Mouse (Mus musculus) lung, embryonic 15.5 days (tissue): Measurements from ENCODE around the gene Tgfb1. TPM values are rescaled to one million over a fixed set of nuclear protein-coding genes. Genes with fewer than 3 reads are reported as not detected.

ENCODE experiments used
- ATAC-seq: fragments of 200-750 bp; cut with Nextera tagmentation; 2 replicates; pipeline ENCODE4 v1.8.0; 2017; ENCODE audit warnings: moderate number of reproducible peaks, borderline replicate concordance; ENCODE audit not compliant: low FRiP score, low TSS enrichment; ENCODE audit errors: extremely low read depth
- H3K27ac ChIP-seq: fragments of 300-500 bp; sonication (generic); 2 replicates; pipeline ENCODE4 v1.5.1; 2015; ENCODE audit warnings: moderate library complexity, mild to moderate bottlenecking, inconsistent platforms
- H3K27me3 ChIP-seq: fragments of 300-500 bp; sonication (generic); 2 replicates; pipeline ENCODE4 v1.6.1; 2015; ENCODE audit warnings: inconsistent platforms
- H3K36me3 ChIP-seq: fragments of 300-500 bp; sonication (generic); 2 replicates; pipeline ENCODE4 v1.6.1; 2015; ENCODE audit warnings: inconsistent platforms
- H3K4me1 ChIP-seq: fragments of 300-500 bp; sonication (generic); 2 replicates; pipeline ENCODE4 v1.6.1; 2015; ENCODE audit warnings: inconsistent platforms
- H3K4me2 ChIP-seq: fragments of 300-500 bp; sonication (generic); 2 replicates; pipeline ENCODE4 v1.6.1; 2015; ENCODE audit warnings: inconsistent platforms, mild to moderate bottlenecking, moderate library complexity
- H3K4me3 ChIP-seq: fragments of 300-500 bp; sonication (generic); 2 replicates; pipeline ENCODE4 v1.5.1; 2015; ENCODE audit warnings: mild to moderate bottlenecking, inconsistent platforms
- H3K9ac ChIP-seq: fragments of 300-500 bp; sonication (generic); 2 replicates; pipeline ENCODE4 v1.6.1; 2015; ENCODE audit warnings: inconsistent platforms
- H3K9me3 ChIP-seq: fragments of 300-500 bp; sonication (generic); 2 replicates; pipeline ENCODE4 v1.6.1; 2016; ENCODE audit warnings: inconsistent platforms
- WGBS: fragments of 180-500 bp; shearing (Covaris S2); methylation state at CpG from one replicate; pipeline ENCODE4 v1.1.7; 2015; 5-methylcytosine and 5-hydroxymethylcytosine counted together
- polyA plus RNA-seq: library from polyadenylated mRNA; unstranded; fragments of >200 nt; fragmentation: Nextera tagmentation; extraction: Ambion mirVana; gene quantifications from 2 replicates; pipeline ENCODE4 v1.2.1, GENCODE M21; 2015

Gene Tgfb1
- polyA plus RNA-seq, 1 experiment from 2014 or later = 3.5 TPM

DNA sequence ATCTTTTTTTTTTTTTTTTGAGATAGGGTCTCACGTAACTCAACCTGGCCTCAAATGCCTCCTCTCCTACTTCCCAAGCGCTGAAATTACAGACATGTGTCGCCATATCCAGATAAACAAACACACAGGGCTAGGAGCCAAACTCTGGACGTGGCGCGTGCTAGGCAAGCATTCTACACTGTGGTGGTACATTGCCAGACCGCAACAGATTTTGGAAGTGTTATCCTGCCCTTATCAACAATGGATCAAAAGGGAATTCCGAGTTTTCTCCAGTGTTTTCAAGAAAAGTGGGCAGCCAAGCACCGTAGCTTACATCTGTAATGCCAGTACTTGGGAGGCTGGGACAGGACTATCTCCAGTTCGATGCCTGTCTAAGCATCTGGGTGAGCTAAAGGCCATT, 29.0 kb upstream of the Tgfb1 start:
- Histone ChIP-seq H3K36me3 (no peaks in the 10 kb centered on the region), H3K9me3 (no peaks in the 10 kb centered on the region), H3K4me1 (peaks cover 23% of the 10 kb centered on the region), H3K9ac (peak overlapping the region; percentile 74), H3K4me2 (peak overlapping the region; percentile 77), H3K27ac (no peak overlapping the region), H3K4me3 (peak overlapping the region; percentile 79), H3K27me3 (no peaks in the 10 kb centered on the region)
- ATAC-seq = no peak
- WGBS = 20% methylated on average over 10 of the region's 10 CpGs

DNA sequence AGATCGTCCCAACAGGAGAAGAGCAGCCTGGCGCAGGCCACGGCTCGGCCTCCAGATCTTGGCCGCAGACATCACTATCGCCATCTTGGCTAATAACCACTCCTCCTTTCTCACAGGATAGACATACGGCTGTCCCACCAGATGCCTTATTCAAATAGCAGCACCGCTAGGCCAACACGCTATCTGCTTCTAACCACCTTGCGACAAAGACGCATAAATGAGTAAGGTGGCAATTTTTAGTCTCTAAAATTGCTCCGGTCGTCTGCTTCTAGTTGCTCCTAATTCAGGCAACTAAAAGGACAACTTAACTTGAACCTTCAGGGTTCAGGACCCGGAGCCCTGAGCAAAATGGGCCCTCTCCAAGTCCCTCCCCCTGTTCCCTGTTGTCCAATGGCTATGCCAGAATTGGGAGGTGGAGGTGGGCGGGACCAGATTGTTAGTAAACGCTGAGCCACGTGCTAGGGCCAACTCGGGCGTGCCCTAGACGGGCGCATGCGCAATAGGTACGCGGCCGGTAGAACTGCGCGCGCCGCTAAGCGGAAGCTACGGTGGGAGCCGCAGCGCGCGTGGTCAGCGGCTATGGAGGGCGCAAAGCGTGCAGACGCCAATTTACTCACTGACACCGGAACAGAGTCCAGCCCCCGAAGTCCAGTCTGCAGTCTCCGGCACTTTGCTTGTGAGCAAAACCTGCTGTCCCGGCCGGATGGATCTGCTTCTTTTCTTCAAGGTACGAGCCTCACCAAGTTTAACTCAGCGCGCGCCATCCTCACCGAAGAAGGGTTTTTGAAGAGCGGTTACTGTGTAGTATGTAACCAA, 27.9 kb upstream of the Tgfb1 start, which contains the start of the genes Bckdha and Exosc5:
Gene Bckdha, minus strand, starts transcription at position 325 of the 816 bp plus-strand sequence.
Gene Exosc5, plus strand, starts transcription at position 508 of the 816 bp plus-strand sequence.
- no peaks in the 10 kb centered on the region for H3K27me3 ChIP-seq
- ATAC-seq = peak; percentile 98
- peak within 1 kb of the TSS; percentile 79 for H3K4me3 ChIP-seq
- peaks cover 6% of the 10 kb centered on the region; the same call in 1 of the 2 replicates for H3K36me3 ChIP-seq
- H3K4me1 ChIP-seq = peaks cover 23% of the 10 kb centered on the region
- peak within 1 kb of the TSS; percentile 77 for H3K4me2 ChIP-seq
- peak within 1 kb of the TSS; percentile 74 for H3K9ac ChIP-seq
- H3K9me3 ChIP-seq = no peaks in the 10 kb centered on the region
- peak within 1 kb of the TSS; percentile 65 for H3K27ac ChIP-seq
- under 1% methylated on average over 50 of the region's 50 CpGs for WGBS

DNA sequence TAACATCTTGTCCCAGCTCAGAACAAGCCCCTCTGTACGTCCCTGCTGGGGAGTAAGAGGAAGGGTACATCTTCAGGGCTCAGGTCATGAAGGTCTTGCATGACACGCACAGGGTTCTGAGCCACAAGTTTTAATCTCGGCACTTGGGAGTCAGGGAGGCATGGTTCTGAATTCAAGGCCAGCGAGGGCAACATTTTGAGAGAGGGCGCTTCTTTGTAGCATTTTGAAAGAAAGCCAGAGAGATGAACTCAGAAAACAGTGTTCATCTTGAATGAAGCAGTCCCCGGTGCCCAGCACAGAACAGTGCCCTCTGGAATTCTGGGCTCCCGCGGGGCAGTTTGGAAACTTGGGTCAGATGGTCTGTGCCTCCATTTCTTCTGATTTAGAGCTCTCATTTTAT, 20.4 kb upstream of the Tgfb1 start:
- no peaks in the 10 kb centered on the region for H3K27me3 ChIP-seq
- H3K4me1 ChIP-seq = no peaks in the 10 kb centered on the region
- no peak overlapping the region for H3K9ac ChIP-seq
- no peaks in the 10 kb centered on the region for H3K9me3 ChIP-seq
- no peak overlapping the region for H3K27ac ChIP-seq
- H3K4me3 ChIP-seq = no peak overlapping the region
- no peak overlapping the region for H3K4me2 ChIP-seq
- no peak for ATAC-seq
- peaks cover 44% of the 10 kb centered on the region for H3K36me3 ChIP-seq
- WGBS = 91% methylated on average over 8 of the region's 8 CpGs

DNA sequence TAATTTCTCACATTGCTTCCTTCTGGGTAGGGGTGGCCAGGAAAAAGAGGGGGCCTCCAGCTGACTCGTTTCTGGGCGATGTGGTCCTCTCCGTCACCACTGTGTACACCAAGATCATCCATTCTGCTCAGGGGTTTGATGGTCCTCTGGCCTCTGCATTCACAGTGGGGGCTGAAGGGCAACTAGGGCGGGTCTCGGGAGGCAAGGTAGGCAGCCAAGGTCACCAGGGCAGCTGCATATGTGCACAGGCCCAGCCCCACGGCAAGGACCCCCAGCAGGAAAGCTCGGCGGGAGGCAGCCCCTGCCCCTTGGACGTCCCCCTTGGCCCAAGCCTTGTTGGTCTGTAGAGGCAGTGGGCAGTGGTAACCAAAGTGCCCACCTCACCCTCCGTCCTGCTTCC, 17.6 kb upstream of the Tgfb1 start:
- 91% methylated on average over 10 of the region's 10 CpGs for WGBS

DNA sequence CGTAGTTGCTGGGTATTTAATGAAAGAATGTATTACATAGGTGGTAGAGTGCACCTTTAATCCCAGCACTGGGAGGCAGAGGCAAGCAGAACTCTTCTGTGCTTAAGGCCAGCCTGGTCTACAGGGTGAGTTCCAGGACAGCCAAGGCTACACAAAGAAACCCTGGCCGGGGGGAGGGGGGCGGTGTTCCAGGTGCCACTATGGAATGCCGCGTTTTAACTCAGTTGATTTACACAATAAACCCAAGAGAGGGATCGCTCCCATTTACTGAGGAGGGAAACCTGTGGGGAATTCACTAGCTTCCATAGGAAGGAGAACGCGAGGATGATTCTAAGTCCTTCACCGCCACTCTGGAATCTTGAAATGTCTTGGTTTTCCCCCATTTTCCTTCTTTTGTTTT, 17.2 kb upstream of the Tgfb1 start:
- H3K4me1 ChIP-seq = peaks cover 2% of the 10 kb centered on the region; the same call in 1 of the 2 replicates
- no peaks in the 10 kb centered on the region for H3K9me3 ChIP-seq
- ATAC-seq = no peak
- H3K4me2 ChIP-seq = no peak overlapping the region
- H3K36me3 ChIP-seq = peaks cover 29% of the 10 kb centered on the region
- 78% methylated on average over 9 of the region's 9 CpGs for WGBS
- H3K9ac ChIP-seq = no peak overlapping the region
- H3K4me3 ChIP-seq = no peak overlapping the region
- H3K27me3 ChIP-seq = peaks cover 16% of the 10 kb centered on the region
- H3K27ac ChIP-seq = no peak overlapping the region

More for the DNA sequence above, 17.6 kb upstream of the Tgfb1 start:
- no peak overlapping the region for H3K4me2 ChIP-seq
- H3K9me3 ChIP-seq = no peaks in the 10 kb centered on the region
- ATAC-seq = no peak
- peaks cover 12% of the 10 kb centered on the region for H3K27me3 ChIP-seq
- H3K4me3 ChIP-seq = no peak overlapping the region
- no peak overlapping the region for H3K27ac ChIP-seq
- no peak overlapping the region for H3K9ac ChIP-seq
- H3K4me1 ChIP-seq = no peaks in the 10 kb centered on the region
- peaks cover 34% of the 10 kb centered on the region for H3K36me3 ChIP-seq

DNA sequence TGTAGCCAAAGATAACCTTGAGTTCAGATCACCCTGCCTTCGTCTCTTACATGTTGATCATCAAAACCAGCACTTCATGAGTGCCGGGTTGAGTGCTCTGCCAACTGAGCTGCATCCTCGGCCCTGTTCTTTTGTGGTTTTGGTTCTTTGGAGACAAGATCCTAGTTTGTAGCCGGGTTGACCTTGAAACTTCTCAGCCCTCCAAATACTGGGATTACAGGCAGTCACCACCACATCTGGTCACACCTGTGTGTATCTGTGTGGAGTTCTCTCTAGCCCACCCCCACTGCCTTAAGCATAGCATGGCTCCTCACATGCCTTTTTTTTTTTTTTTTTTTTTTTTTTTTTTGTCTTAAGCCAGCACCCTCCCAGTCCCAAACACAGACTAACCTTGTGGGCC, 16.7 kb upstream of the Tgfb1 start:
- Histone ChIP-seq H3K36me3 (peaks cover 25% of the 10 kb centered on the region), H3K27ac (no peak overlapping the region), H3K4me1 (peaks cover 7% of the 10 kb centered on the region), H3K9me3 (no peaks in the 10 kb centered on the region), H3K9ac (no peak overlapping the region), H3K27me3 (peaks cover 21% of the 10 kb centered on the region), H3K4me2 (no peak overlapping the region), H3K4me3 (no peak overlapping the region)
- 87% methylated on average over 4 of the region's 4 CpGs for WGBS
- no peak for ATAC-seq

DNA sequence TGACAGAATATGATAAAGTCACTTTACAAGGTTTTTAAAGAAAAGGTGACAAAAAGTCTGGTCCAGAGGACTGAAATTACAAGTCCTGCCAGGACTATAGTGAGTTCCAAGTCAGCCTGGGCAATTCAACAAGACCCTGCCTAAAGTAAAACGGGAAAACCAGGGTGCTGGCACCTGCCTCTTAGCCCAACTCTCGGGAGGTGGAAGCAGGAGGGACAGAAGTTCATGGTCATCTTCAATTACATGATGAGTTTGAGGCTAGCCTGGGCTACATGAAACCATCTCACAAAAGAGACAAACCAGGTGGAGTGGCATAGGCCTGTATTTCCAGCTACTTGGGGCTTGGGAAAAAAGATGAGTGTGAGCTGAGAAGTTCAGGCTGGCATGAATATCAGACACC, 15.1 kb upstream of the Tgfb1 start:
- Histone ChIP-seq H3K4me2 (no peak overlapping the region), H3K27me3 (peaks cover 31% of the 10 kb centered on the region), H3K4me3 (no peak overlapping the region), H3K27ac (no peak overlapping the region), H3K9ac (no peak overlapping the region), H3K36me3 (peaks cover 16% of the 10 kb centered on the region), H3K9me3 (no peaks in the 10 kb centered on the region), H3K4me1 (peaks cover 15% of the 10 kb centered on the region)
- no peak for ATAC-seq
- WGBS = 48% methylated on average over 2 of the region's 2 CpGs

DNA sequence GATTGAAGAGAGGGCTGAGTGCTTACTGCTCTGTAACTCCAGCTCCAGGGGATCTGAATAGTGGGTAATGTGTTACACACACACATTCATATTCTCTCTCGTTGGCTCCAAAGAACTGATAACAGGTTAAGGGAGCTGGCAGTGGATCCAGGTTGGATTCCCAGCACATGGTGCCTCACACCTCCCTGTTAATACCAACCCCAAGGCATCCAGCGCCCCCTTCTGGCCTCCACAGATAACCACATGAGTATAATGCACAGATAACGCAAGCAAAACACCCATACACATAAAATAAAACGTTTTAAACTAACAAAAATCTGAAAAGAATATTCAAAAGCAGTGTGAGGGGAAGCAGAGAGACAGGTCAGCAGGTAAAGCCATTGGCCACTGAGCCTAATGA, 14.4 kb upstream of the Tgfb1 start:
- peaks cover 16% of the 10 kb centered on the region for H3K36me3 ChIP-seq
- H3K27me3 ChIP-seq = peaks cover 31% of the 10 kb centered on the region
- no peak overlapping the region for H3K27ac ChIP-seq
- WGBS = 49% methylated on average over 4 of the region's 4 CpGs
- no peak overlapping the region for H3K9ac ChIP-seq
- ATAC-seq = no peak
- no peak overlapping the region for H3K4me2 ChIP-seq
- no peak overlapping the region for H3K4me3 ChIP-seq
- no peaks in the 10 kb centered on the region for H3K9me3 ChIP-seq
- peaks cover 18% of the 10 kb centered on the region for H3K4me1 ChIP-seq

DNA sequence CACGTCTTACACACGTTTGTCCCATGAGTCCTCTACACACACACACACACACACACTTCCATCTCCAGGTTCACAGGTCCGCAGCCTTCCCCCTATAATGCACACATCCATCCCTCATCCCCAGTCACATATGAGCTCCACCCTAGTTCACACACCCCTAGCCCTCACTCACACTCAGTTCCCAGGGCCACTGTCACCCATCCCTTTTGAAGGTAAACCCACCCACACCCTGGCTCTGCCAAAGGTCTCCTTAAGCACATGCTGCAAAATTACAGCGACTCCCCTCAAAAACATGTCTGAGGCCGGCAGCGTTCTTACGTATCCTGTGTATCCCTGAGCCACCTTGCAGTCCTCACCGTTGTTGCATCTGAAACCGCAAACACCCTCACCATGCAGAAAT, 12.5 kb upstream of the Tgfb1 start:
- Histone ChIP-seq H3K9me3 (no peaks in the 10 kb centered on the region), H3K9ac (0 out of 2 replicates have a peak overlapping the region, but pooled peaks have one; percentile 2), H3K4me3 (no peak overlapping the region), H3K27ac (no peak overlapping the region), H3K36me3 (no peaks in the 10 kb centered on the region), H3K4me2 (peak overlapping the region; percentile 55), H3K4me1 (peaks cover 18% of the 10 kb centered on the region), H3K27me3 (peaks cover 35% of the 10 kb centered on the region)
- WGBS = 22% methylated on average over 9 of the region's 9 CpGs
- ATAC-seq = no peak

DNA sequence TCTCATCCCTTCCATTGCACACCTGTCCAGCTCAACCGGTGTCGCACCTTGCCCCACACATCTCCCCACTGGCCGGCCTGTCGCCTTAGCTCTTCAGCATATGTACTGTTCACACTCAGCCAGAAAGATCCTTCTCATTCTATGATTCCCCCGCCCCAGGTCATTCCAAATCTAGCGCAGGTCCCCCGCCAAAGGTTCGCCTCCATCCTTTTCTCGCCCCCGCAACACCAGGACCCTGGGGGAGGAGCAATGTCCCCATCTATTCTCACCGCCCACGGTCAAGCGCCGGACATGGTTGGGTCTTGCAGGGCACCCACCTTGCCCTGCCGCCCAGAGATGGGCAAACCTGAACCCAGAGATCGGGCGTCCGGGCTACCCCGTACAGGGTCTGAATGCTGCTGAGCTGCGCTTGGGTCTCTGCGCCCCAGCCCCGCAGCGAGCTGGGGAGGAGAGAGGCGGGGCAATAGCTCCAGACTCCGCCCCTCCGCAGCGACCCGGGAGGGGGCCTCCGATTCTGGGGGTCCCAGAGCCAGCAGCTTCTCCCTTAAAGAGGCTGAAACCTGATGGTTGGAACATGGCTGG, 12.0 kb upstream of the Tgfb1 start, which contains the start of gene Tmem91:
Gene Tmem91, minus strand, starts transcription at position 448 of the 582 bp plus-strand sequence.
- 0 out of 2 replicates have a peak, but pooled peaks have one; percentile 33 for ATAC-seq
- 0 out of 2 replicates have a peak within 1 kb of the TSS, but pooled peaks have one; percentile 34 for H3K27ac ChIP-seq
- no peaks in the 10 kb centered on the region for H3K9me3 ChIP-seq
- no peaks in the 10 kb centered on the region for H3K36me3 ChIP-seq
- H3K4me1 ChIP-seq = peaks cover 20% of the 10 kb centered on the region
- peaks cover 35% of the 10 kb centered on the region for H3K27me3 ChIP-seq
- peak within 1 kb of the TSS; percentile 55 for H3K4me2 ChIP-seq
- H3K9ac ChIP-seq = 0 out of 2 replicates have a peak within 1 kb of the TSS, but pooled peaks have one; percentile 2
- WGBS = 4% methylated on average over 29 of the region's 29 CpGs
- peak within 1 kb of the TSS; percentile 25 for H3K4me3 ChIP-seq

DNA sequence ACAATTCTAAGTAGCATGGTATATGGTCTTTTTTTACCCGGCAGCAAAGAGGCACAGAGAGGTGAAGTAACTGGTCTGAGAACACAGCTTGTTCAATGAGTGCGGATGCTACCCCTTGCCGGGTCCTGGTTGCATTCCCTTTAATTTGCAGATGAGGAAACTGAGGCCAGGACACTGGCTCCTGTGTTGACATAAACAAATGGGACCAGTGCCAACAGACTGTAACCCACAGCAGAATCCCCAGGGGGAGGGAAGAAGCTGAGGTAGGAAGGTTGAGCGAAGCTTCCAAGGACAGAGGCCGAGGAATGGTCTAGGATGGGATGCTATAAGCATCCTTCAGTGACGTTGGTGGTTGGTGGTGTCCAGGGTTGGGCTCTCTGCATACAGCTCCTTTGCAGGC, 11.4 kb upstream of the Tgfb1 start:
- no peak for ATAC-seq
- H3K4me2 ChIP-seq = peak overlapping the region; percentile 55; the same call in 1 of the 2 replicates
- H3K9me3 ChIP-seq = no peaks in the 10 kb centered on the region
- H3K9ac ChIP-seq = no peak overlapping the region
- peaks cover 35% of the 10 kb centered on the region for H3K27me3 ChIP-seq
- no peak overlapping the region for H3K27ac ChIP-seq
- H3K36me3 ChIP-seq = no peaks in the 10 kb centered on the region
- H3K4me1 ChIP-seq = peaks cover 26% of the 10 kb centered on the region
- WGBS = 51% methylated on average over 6 of the region's 6 CpGs
- peak overlapping the region; percentile 25; the same call in 1 of the 2 replicates for H3K4me3 ChIP-seq
